Mouse (Mus musculus) kidney, postnatal 25 days (tissue): ENCODE measurements around the gene Smg6.

Experiments
- DNase-seq, 2 experiments: peaks; one replicate each; pipeline ENCODE4 v3.0.0; 2021; ENCODE audit warnings: mixed read lengths in 2 of 2

Smg6 gene

GRCm38 (mm10) chr11:75152603-75153557, 227.3 kb downstream of the Smg6 start:
- peak; percentile 59 to 79 for DNase-seq

GRCm38 (mm10) chr11:75154053-75154585, 228.5 kb downstream of the Smg6 start:
- DNase-seq = peak in 1 of 2 experiments; percentile 41

- no peak for DNase-seq
These were observed 230.4 kb downstream of the Smg6 start for GRCm38 (mm10) chr11:75155985-75156384.

- no peak for DNase-seq
These were observed 230.8 kb downstream of the Smg6 start for GRCm38 (mm10) chr11:75156416-75156815.

DNA sequence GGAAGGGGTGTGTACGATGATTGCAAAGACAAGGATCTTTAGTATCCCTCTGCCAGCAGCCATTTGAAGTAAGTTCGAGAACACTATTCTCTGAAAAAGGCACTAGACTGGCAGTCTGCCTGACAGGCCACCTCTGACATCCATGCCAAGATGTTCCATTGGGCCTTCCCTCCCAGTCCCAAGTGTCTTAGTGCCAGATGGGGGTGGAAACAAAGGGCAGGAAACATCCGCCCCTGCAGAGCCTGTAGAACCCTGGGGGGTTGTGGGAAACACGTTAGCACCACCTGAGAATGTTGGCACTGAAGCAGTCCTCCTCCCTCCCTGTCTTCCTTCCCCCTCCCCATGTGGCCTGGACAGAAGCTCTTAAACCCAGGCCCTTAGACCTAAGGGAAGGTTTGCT, 231.4 kb downstream of the Smg6 start:
- peak in 1 of 2 experiments; percentile 77 for DNase-seq

GRCm38 (mm10) chr11:75157901-75158300, 232.3 kb downstream of the Smg6 start:
- DNase-seq = no peak

GRCm38 (mm10) chr11:75158432-75158831, 232.8 kb downstream of the Smg6 start:
- no peak for DNase-seq

- DNase-seq = peak; percentile 75 to 76
These were observed 233.9 kb downstream of the Smg6 start for GRCm38 (mm10) chr11:75159564-75159963.

GRCm38 (mm10) chr11:75160954-75161353, 235.3 kb downstream of the Smg6 start:
- DNase-seq = no peak

DNA sequence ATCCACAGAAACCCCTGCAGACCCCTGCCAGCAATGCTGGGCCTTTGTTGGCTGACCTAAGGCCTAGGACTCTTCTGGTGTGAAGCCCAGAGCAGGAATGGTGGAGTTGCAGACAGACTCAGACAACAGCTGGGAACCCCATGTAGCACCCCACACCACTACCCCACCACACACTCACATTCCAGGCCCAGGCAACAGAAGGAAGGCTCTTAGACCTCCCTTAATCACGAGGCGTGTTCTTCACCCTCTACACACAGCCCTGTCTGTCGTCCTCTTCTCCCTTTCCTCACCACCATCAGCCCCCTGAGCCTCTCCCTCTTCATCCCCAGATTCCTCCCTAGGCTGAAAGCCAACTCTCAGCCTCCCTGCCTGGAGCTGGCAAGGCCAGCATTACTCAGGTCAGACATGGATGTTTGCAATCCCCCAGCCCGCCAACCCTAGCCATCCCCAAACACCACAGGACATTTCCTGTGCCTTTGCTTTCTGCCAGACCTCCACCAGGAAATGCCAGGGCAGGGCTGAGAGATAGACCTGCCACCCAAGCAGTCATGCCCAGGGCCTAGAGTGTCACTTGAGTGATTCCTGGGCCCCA, 235.9 kb downstream of the Smg6 start:
- peak in 1 of 2 experiments; percentile 30 for DNase-seq

DNA sequence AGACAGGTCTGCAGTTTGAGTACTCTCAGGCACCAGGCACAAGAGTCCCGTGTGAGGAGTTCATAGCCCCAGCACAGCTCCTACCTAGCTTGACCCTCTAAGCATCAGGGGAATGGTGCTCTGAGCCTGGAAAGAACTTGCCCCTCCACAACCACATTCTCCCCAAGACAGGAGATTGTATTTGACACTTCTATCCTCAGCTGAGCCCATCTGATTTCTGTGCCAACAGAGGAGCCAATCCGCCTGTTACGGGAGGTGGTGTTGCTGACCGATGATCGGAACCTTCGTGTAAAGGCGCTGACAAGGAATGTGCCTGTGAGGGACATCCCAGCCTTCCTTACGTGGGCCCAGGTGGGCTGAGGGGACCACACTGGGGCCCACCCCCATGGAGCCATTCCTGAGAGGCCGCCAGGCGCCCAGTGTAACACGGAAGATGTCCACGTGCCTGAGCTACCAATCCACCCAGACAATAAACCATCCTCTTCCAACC, 237.0 kb downstream of the Smg6 start:
- peak in 1 of 2 experiments; percentile 34 for DNase-seq

DNA sequence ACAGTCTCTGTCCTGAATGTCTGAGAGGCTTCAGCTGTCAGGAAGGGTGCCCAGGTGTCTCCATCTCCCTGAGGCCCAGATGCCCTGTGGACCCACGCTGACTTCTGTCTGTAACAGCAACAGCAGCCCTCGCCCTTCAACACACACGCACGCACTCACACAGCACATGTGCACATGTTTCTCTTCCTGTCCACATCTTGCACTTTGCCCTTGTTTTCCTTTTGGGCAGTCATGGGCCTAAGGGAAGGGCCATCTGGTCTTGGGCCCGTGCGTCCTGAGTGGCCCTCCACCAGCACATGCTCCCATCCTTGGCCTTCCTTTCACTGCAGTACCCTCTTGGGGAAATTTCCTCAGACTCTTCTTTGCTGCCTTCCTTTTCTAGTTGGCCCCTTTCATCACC, 237.8 kb downstream of the Smg6 start:
- DNase-seq = peak in 1 of 2 experiments; percentile 72

DNA sequence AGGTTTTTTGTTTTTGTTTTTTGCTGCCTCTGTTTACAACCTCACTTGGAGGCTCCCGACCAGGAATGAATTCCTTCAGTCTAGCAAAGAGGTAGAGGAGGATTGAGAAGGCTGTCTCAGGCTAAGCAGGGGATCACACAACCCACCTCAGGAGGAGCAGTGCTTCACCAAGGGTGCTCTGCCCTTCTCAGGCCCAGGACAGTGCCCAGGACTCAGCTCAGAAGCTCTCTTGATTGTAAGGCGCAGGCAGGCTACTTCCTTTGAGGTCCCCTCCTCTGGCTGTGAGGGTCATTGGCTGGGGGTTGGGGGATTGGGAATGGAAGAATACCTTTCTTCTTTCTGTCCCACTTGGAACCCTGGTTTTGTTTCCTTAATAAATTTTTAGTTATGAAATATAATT, 238.4 kb downstream of the Smg6 start:
- peak in 1 of 2 experiments; percentile 31 for DNase-seq

- DNase-seq = peak in 1 of 2 experiments; percentile 45
These were observed 239.1 kb downstream of the Smg6 start for GRCm38 (mm10) chr11:75164750-75165149.

DNA sequence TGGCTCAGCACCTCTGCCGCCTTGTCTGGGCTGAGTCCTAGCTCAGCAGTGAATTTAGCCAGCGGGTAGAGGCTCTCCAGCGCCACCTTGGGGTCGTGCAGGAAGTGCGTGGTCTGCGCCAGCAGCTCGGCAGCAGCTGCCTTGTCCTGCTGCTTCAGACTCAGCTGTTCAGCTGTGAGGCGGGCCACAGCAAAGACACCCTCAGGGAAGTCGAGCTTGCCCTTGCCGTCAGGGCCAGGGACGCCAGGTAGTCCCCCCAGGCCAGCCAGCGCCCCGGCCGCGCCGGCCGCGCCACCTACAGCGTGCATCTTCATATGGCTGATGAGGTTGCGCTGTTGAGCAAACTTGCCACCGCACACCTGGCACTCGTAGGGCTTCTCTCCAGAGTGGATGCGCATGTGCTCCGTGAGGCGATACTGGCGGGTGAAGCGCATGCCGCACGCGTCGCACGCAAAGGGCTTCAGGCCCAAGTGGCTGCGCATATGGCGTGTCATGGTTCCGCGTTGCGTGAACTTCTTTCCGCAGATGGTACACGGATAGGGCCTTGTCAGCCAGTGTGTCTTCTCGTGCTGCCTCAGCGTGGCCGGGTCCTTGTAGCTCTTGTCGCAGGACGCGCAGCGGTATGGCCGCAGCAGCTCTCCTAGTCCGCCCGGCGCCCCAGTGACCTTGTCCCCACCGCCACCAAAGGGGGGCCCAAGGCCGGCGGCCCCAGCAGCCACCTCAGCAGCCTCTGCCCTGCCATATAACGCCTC, 240.0 kb downstream of the Smg6 start:
- DNase-seq = peak; percentile 85 to 87

DNA sequence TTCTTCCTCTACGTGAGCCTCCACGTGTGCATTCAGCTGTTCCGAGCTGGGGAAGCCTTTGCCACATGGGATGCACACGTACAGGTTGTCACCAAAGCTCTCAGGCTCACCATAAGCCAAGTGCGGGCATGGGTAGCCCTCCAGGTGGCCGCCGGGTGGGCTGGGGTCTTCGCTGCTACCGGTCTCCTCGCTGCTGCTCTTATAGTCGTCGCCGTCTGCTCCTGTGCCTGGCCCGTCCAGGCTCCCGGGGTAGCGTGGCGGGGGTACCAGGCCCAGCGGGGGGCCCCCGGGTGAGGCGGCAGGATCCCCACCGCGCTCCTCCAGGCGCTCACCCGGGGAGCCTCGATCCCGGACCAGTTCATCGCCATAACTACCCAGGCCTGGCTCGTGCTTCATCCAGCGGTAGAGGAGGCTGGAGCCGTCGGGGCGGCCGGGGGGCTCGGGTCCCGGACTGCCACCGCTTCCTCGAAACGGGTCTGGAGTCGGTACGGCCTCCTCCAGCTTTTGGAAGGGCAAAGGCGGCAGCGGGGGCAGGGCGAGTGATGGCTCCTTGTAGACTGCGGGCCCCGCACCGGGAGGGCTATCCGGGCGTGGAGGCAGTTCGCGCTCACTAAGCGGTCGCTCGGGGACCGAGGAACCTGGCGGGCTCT, 240.7 kb downstream of the Smg6 start:
- peak in 1 of 2 experiments; percentile 64 for DNase-seq

DNA sequence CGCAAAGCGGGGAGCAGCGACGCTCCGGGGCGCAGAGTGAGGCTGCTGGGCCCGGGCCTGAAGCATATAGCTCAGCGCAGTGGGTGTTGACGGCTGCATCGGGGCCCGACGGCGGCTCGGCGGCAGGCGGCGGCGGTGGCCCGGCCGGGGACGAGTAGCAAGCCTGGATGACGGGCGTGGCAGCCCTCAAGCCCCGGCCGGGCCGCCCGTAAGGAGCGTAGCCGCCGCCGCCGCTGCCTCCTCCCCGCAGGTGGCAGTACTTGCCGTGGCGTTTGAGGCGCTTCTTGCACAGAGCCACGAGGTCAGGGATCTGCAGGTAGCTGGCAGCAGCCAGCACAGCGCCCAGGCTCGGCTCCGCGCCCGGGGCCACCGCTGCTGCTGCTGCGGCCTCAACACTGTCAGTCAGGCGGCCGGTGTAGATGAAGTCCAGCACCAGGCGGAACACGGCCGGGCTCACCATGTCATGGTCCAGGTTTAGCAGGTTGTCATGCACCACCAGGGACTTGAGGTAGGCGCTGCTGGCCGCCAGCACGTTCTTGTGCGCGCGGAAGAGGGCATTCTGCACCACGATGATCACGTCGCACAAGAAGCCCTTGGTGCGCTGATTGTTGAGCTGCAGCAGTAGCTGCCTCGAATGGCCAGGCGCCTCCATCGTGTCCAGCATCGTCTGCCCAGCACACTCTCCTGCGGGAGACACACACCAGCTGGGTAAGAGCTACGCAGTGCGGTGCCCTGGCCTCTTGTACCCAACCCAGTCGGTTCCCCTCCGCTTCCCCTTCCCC, 241.4 kb downstream of the Smg6 start:
- DNase-seq = peak; percentile 60 to 85

DNA sequence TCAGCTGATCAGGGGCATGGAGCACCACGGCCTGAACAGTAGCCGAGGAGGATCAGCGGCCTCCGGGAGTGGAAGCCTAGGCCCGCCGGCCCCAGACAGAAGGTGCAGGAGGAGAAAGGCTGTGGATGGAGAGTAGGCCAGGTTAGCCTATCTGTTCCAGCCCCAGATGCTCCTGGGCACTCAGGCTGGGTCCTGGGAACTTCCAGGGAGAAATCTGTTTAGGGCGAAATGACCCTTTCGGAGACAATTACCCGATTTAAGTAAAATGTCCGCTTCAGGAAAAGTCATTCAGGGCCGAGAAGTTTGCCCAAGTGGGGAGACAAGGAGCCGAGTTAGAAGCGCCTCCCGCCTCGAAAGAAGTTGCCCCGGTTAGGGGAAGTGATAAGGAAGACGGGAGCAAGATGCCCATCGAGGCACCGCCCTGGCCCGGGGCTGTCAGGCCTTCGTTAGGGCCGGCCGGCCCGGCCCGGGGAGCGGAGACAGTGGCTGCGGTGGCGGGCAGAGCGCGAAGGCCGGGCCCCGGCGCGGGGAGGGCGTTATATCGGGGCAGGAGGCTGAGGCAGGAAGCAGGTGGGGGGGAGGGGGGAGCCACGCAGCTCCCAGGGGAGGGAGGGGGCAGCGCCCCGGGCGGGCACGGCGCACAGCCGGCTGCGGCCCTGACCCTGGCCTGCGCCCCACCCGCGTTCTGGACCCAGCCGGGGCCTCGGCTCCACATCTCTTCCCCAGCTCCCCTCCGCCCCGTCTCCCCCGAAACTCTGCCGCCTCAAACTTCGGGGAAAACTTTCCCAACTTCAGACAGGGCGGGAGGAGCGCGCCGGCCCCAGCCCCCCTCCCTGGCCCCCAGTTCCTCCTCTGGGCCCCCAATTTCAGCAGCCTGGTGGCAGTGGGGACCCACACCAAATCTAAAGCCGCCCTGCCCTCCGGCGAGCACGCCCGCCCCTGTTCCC, 242.3 kb downstream of the Smg6 start:
- DNase-seq = peak; percentile 58 to 77

GRCm38 (mm10) chr11:75168590-75169361, 243.2 kb downstream of the Smg6 start:
- DNase-seq = peak; percentile 85 to 89
